Mouse (Mus musculus): Measurements from ENCODE around the gene Ints3. TPM values are rescaled to one million over a fixed set of nuclear protein-coding genes. Genes with fewer than 3 reads are reported as not detected.

The Ints3 gene
- polyA plus RNA-seq, 1 experiment, result 21.1 TPM

GRCm38 (mm10) chr3:90400993-90401392, 32.4 kb downstream of the Ints3 start:
- DNase-seq (ENCODE audit: low read depth in 1 of 2, low spot score in 2 of 2), result no peak
- H3K4me1 ChIP-seq (ENCODE audit: control insufficient read depth, insufficient read depth, insufficient read length), result no peaks in the 10 kb centered on the region
- no peaks in the 10 kb centered on the region for H3K27me3 ChIP-seq (ENCODE audit: control insufficient read depth, insufficient read depth, low read length)
- WGBS, result 88% methylated on average over 4 of the region's 4 CpGs
- H3K36me3 ChIP-seq (ENCODE audit: control insufficient read depth, insufficient read depth, low read length), result peaks cover 41% of the 10 kb centered on the region
- TF ChIP-seq POLR2A (IDR thresholded peaks at IDR 0.05; ENCODE audit: low read depth, low read length) (no peak), CTCF (IDR thresholded peaks at IDR 0.05; ENCODE audit: extremely low read depth, insufficient read depth, insufficient read length, insufficient replicate concordance) (no peak)
- no peak overlapping the region for H3K27ac ChIP-seq (ENCODE audit: insufficient read depth, low read length)
- no peak overlapping the region for H3K4me3 ChIP-seq (ENCODE audit: extremely low read depth, insufficient read depth, insufficient read length)

DNA sequence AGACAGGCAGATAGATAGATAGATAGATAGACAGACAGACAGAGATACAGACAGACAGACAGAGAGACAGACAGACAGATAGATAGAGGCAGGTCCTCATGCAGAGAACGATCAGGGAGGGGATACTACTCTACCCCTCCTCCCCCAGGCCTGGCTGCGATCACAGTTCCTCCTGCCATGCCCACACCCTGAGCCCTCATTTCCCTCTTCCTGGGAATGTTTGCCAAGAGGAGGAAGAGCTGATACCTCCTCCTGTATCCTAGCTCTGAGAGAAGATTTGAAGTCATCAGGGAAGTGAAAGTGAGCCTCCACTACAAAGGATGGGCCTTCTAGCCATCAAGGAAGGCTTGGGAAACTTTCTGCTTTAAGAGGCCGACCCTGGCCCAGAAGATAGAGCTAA, 37.8 kb downstream of the Ints3 start:
- H3K27me3 ChIP-seq (ENCODE audit: control insufficient read depth, insufficient read depth, low read length), result no peaks in the 10 kb centered on the region
- no peaks in the 10 kb centered on the region for H3K4me1 ChIP-seq (ENCODE audit: control insufficient read depth, insufficient read depth, insufficient read length)
- TF ChIP-seq CTCF (IDR thresholded peaks at IDR 0.05; ENCODE audit: extremely low read depth, insufficient read depth, insufficient read length, insufficient replicate concordance) (no peak), POLR2A (IDR thresholded peaks at IDR 0.05; ENCODE audit: low read depth, low read length) (no peak)
- DNase-seq (ENCODE audit: low read depth in 1 of 2, low spot score in 2 of 2), result no peak
- H3K4me3 ChIP-seq (ENCODE audit: extremely low read depth, insufficient read depth, insufficient read length), result no peak overlapping the region
- H3K27ac ChIP-seq (ENCODE audit: insufficient read depth, low read length), result no peak overlapping the region
- 75% methylated on average over 3 of the region's 3 CpGs for WGBS
- peaks cover 28% of the 10 kb centered on the region for H3K36me3 ChIP-seq (ENCODE audit: control insufficient read depth, insufficient read depth, low read length)

- TF ChIP-seq POLR2A (IDR thresholded peaks at IDR 0.05; ENCODE audit: low read depth, low read length) (no peak), CTCF (IDR thresholded peaks at IDR 0.05; ENCODE audit: extremely low read depth, insufficient read depth, insufficient read length, insufficient replicate concordance) (no peak)
- Histone ChIP-seq H3K27me3 (ENCODE audit: control insufficient read depth, insufficient read depth, low read length) (peaks cover 6% of the 10 kb centered on the region; the same call in 1 of the 2 replicates), H3K27ac (ENCODE audit: insufficient read depth, low read length) (no peak overlapping the region), H3K4me1 (ENCODE audit: control insufficient read depth, insufficient read depth, insufficient read length) (peaks cover 13% of the 10 kb centered on the region), H3K4me3 (ENCODE audit: extremely low read depth, insufficient read depth, insufficient read length) (no peak overlapping the region), H3K36me3 (ENCODE audit: control insufficient read depth, insufficient read depth, low read length) (peaks cover 21% of the 10 kb centered on the region)
- 79% methylated on average over 3 of the region's 3 CpGs for WGBS
- DNase-seq (ENCODE audit: low read depth in 1 of 2, low spot score in 2 of 2), result no peak
Measured at GRCm38 (mm10) chr3:90392661-90393060, 40.8 kb downstream of the Ints3 start.

GRCm38 (mm10) chr3:90391941-90392340, 41.5 kb downstream of the Ints3 start:
- WGBS, result 95% methylated on average over 8 of the region's 8 CpGs
- Histone ChIP-seq H3K36me3 (ENCODE audit: control insufficient read depth, insufficient read depth, low read length) (peaks cover 21% of the 10 kb centered on the region), H3K4me3 (ENCODE audit: extremely low read depth, insufficient read depth, insufficient read length) (no peak overlapping the region), H3K27ac (ENCODE audit: insufficient read depth, low read length) (no peak overlapping the region), H3K4me1 (ENCODE audit: control insufficient read depth, insufficient read depth, insufficient read length) (peaks cover 13% of the 10 kb centered on the region), H3K27me3 (ENCODE audit: control insufficient read depth, insufficient read depth, low read length) (peaks cover 6% of the 10 kb centered on the region; the same call in 1 of the 2 replicates)
- no peak for DNase-seq (ENCODE audit: low read depth in 1 of 2, low spot score in 2 of 2)
- TF ChIP-seq POLR2A (IDR thresholded peaks at IDR 0.05; ENCODE audit: low read depth, low read length) (no peak), CTCF (IDR thresholded peaks at IDR 0.05; ENCODE audit: extremely low read depth, insufficient read depth, insufficient read length, insufficient replicate concordance) (no peak)

- DNase-seq (ENCODE audit: low read depth in 1 of 2, low spot score in 2 of 2), result no peak
- Histone ChIP-seq H3K27ac (ENCODE audit: insufficient read depth, low read length) (no peak overlapping the region), H3K36me3 (ENCODE audit: control insufficient read depth, insufficient read depth, low read length) (peaks cover 19% of the 10 kb centered on the region), H3K4me1 (ENCODE audit: control insufficient read depth, insufficient read depth, insufficient read length) (peaks cover 13% of the 10 kb centered on the region), H3K27me3 (ENCODE audit: control insufficient read depth, insufficient read depth, low read length) (peaks cover 6% of the 10 kb centered on the region; the same call in 1 of the 2 replicates), H3K4me3 (ENCODE audit: extremely low read depth, insufficient read depth, insufficient read length) (no peak overlapping the region)
- TF ChIP-seq CTCF (IDR thresholded peaks at IDR 0.05; ENCODE audit: extremely low read depth, insufficient read depth, insufficient read length, insufficient replicate concordance) (no peak), POLR2A (IDR thresholded peaks at IDR 0.05; ENCODE audit: low read depth, low read length) (no peak)
- WGBS, result 78% methylated on average over 4 of the region's 4 CpGs
Measured at GRCm38 (mm10) chr3:90391004-90391403, 42.4 kb downstream of the Ints3 start.

DNA sequence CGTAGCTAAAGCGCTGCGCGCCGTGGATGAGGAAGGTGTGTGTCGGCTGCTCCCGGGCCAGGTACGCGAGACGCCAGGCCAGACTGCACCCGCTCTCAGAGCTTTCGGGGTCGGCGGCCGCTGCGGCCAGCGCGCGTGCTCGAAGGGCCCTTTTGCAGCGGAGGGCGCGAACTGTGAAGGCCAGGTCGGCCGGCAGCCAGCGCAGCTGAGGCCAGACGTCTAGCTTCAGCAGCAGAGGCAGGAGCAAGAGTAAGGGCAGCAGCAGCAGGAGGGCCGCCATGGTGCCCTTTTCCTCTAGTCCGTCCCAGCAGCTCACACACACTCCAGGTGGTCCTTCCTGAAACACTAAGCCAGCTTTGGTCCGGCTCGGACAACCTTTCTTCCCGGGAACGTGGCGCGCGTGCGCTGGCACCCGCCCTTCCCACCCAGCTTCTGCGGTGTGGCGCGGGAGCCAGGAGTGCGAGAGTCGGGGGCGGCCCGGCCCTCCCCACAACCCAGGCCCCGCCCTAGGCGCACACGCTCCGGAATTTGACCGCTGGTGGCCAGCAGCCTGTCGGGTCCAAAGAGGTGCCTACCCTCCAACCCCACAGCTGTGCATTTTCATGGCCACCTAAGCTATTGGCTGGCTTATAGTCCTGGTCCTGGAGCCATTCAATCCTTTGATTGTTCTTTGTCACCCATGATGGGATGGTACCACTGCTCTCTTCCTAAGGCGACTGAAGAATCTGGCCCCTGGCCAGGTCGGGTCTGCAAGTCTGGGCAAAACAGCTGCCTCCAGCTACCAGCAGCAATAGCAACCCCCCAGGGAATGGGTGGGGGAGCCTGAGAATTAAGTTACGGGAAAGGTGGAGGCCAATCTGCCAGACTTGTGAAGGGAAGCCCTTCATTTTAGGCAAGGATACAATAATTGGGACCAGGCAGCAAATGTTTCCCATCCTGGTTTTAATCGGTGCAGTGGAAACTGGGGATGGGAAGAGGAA, 43.6 kb downstream of the Ints3 start, which contains the start of gene Slc27a3:
TSS of gene Slc27a3 (minus strand) at position 428 of the 980 bp plus-strand sequence.
- H3K27me3 ChIP-seq (ENCODE audit: control insufficient read depth, insufficient read depth, low read length), result peaks cover 6% of the 10 kb centered on the region; the same call in 1 of the 2 replicates
- peak within 1 kb of the TSS; percentile 41; the same call in 1 of the 2 replicates for H3K4me3 ChIP-seq (ENCODE audit: extremely low read depth, insufficient read depth, insufficient read length)
- WGBS, result 3% methylated on average over 54 of the region's 55 CpGs
- TF ChIP-seq POLR2A (IDR thresholded peaks at IDR 0.05; ENCODE audit: low read depth, low read length) (no peak), CTCF (IDR thresholded peaks at IDR 0.05; ENCODE audit: extremely low read depth, insufficient read depth, insufficient read length, insufficient replicate concordance) (no peak)
- H3K27ac ChIP-seq (ENCODE audit: insufficient read depth, low read length), result no peak within 1 kb of the TSS
- peaks cover 18% of the 10 kb centered on the region for H3K36me3 ChIP-seq (ENCODE audit: control insufficient read depth, insufficient read depth, low read length)
- peaks cover 13% of the 10 kb centered on the region for H3K4me1 ChIP-seq (ENCODE audit: control insufficient read depth, insufficient read depth, insufficient read length)
- no peak for DNase-seq (ENCODE audit: low read depth in 1 of 2, low spot score in 2 of 2)

All from spleen, adult 2 months (tissue).